Mouse (Mus musculus): ENCODE results near the gene Spred1.

DNA sequence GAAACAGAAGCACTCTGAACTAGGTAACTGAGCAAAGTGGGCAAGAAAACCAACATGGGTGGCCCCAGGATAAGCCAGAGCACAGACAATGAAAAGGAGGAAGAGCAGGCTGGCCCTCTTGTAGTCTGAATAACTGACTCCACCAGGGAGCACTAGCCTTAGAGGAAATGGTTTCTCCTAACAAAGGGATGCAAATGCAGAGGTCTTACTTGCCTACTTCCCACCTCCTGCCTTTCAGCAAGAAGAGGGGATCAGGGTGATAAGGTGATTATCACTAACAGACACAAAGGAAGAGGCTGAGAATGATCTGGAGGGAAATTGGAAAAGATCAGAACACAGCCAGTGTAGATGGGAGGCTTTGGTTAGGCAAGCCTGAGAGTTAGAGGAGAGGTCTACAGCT lies 73.1 kb downstream of the Spred1 start:
- TF ChIP-seq GATA1 (IDR thresholded peaks at IDR 0.05; ENCODE audit: borderline replicate concordance, low read length) (no peak), FLI1 (IDR thresholded peaks at IDR 0.05; ENCODE audit: low read length) (no peak)
